Mouse (Mus musculus) thymus, postnatal 4 days (tissue): ENCODE results near the gene Retn.

ENCODE experiments used
- DNase-seq: peaks from one replicate; pipeline ENCODE4 v3.0.0; 2021

Retn gene

GRCm38 (mm10) chr8:3664405-3664804 is 8.8 kb downstream of the Retn start:
- no peak for DNase-seq

GRCm38 (mm10) chr8:3665507-3665906 is 9.9 kb downstream of the Retn start, which contains the start of gene Mcemp1:
Gene Mcemp1 (plus strand): TSS chr8:3665754.
- DNase-seq, result no peak

GRCm38 (mm10) chr8:3670388-3670787 is 14.8 kb downstream of the Retn start:
- DNase-seq, result no peak

DNA sequence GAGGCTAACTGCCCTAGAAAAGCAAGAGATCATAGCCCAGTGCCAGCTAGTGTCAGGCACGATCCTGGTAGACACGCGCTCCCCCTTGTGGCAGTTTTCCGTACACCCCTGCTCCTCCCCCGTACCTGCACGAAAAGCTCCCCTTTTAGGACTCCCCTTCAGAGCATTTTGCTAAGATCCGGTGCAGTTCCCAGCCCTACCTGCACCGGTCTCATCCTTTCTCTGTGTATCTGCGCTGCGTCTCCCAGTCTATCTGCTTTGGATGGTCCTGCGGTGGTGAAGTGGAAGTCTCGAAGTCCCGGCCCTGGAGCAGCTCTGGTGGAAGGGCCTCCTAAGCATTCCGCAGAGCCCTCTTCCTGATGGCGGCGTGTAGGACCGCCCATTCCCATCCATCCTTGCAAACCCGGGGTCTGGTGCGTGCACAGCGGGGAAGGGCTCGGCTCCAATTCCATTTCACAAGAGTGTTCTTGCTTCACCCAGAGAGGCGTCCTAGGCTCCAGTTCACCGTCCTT is 16.5 kb downstream of the Retn start, which contains the start of gene Fcor:
TSS of gene Fcor (minus strand) at position 383 of the 512 bp plus-strand sequence.
- DNase-seq, result peak; percentile 96

GRCm38 (mm10) chr8:3674671-3675070 is 19.1 kb downstream of the Retn start:
- DNase-seq, result no peak

- peak; percentile 96 for DNase-seq
These were observed 20.8 kb downstream of the Retn start, which contains the start of gene Trappc5 for GRCm38 (mm10) chr8:3676131-3676992. Gene Trappc5 (plus strand): TSS chr8:3676299.

DNA sequence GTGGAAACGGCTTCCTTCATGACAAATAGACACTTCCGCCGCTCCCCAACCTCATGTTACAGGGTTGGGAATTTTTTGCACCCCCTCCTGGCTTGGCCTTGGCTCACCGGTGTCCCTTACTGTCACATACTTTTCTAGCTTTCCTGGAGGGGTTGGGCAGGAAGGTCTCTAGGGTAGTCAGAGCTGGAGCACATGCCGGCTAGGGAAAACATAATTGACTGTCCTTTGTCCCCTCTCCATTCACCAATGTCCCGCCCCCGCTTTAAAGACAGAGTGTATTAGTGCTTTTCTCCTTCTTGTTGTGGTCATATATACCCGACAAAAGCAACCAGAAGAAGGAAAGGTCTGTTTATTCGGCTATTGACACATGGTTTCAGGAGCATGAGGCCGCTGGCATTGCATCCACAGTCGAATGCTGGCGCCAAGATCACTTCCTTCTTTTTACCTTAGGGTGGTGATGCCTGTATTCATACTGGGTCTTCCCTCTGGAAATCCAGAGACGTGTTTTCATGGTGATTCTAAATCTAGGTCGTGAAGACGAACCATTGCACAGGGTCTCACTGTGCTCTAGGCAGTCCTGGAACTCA is 21.5 kb downstream of the Retn start:
- DNase-seq, result peak; percentile 17

GRCm38 (mm10) chr8:3678831-3679230 is 23.3 kb downstream of the Retn start:
- no peak for DNase-seq

- DNase-seq, result no peak
These were observed 23.7 kb downstream of the Retn start for GRCm38 (mm10) chr8:3679236-3679635.

GRCm38 (mm10) chr8:3679656-3680055 is 24.1 kb downstream of the Retn start:
- no peak for DNase-seq

GRCm38 (mm10) chr8:3682435-3682834 is 26.9 kb downstream of the Retn start:
- no peak for DNase-seq

DNA sequence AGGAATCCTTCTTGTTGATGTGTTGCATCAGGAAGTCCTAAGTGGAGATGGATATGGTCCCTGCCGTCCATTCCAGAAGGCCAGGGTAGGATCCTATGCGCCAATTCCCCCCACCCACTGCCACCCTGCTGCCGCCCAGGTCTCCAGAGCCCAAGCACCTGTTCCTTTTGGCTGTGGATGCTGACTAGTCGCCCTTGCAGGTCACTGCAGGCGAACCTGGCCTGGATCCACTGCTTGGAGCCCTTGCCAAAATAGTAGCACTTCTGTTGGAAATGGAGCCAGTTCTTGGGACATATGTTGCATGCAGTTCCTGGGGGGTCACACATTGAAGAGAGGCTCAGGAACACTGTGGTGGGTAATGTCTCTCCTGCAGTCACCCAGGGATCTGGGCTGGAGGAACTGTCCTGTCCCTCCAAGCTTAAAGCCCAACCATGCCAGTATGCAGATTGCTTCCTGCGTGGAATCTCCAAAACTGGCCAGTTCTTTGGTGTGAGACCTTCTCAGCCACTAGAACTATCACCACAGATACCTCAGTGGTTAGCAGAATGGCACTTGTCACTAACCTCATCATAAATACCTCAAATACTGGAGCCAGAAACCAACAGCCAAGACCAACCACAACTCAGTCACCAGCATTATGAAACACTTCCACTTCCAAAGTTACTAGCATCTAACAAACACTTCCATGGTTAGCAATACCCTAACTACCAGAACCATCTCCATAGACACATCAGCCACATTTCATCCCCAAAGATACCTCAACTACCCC is 28.0 kb downstream of the Retn start:
- no peak for DNase-seq

DNA sequence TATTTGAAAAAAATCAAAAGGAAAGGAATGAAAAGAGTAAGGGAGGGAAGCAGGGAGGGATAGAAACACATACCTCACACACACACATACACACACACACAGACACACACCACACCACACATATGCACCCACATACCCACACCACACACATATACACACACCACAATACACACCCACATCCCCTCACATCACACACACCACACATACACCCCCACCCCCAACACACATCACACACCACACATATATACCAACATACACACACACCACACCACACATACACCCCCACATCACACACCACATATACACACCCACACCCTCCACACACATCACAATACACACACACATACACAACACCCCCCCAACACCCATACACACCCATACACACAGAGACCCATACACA is 29.0 kb downstream of the Retn start:
- DNase-seq, result no peak

DNA sequence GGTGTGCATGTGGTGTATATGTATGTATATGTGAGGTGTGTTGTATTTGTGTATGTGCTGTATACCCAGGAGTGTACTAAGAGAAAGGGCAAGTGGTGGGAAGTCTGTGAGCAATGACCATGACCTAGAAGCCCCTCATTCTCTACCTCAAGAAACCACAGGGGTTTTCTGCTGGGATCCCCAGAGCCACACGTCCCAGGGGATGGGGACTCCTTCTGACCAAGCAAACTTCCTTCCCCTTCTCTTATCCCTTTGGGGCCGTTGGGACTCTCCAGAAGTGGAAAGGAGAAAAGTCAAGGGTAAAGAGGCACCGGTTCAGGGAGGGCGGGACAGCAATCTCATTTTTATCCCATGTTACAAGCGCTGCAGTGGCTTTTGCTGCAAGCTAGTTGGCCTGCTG is 29.9 kb downstream of the Retn start:
- DNase-seq, result no peak

GRCm38 (mm10) chr8:3687537-3687936 is 32.0 kb downstream of the Retn start:
- DNase-seq, result no peak

DNA sequence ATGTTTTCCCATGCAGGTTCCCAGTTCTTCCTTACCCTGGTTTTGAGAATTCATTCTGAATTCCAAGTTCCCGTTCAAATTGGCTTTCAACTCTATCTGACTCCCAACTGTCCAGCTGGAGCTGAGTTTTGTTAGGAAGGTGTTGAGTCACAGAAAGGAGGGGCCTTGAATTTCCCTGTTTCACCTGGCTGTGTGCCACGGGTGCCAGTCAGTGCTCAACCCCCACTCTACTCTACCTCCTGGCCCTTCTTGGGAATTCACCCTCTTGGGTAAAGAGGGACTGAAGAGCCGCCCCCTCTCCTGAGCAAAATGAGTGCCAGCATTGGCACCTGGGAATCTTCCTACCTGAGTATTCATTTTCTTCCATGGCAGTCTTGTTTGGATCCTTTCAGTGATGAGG is 35.2 kb downstream of the Retn start:
- DNase-seq, result no peak

DNA sequence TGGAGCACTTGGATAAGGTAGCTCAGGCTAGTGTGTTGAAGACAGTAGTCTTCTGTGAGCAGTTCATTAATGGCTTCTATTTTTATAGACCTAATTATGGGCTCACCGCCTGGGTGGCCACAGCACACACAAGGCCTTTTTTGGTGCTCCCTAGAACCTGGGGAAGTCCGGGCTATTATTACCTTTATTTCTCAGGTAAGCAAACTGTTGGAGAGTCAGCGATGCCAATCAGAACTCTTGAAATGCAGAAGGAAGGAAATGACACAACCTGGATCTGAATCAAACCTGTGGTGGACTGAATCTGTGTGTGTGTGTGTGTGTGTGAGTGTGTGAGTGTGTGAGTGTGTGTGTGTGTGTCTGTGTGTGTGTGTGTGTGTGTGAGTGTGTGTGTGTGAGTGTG is 38.6 kb downstream of the Retn start, which contains the start of gene Fcer2a:
TSS of gene Fcer2a (minus strand) at position 55 of the 400 bp plus-strand sequence.
- DNase-seq, result no peak

GRCm38 (mm10) chr8:3701491-3701890 is 45.9 kb downstream of the Retn start:
- peak; percentile 43 for DNase-seq

DNA sequence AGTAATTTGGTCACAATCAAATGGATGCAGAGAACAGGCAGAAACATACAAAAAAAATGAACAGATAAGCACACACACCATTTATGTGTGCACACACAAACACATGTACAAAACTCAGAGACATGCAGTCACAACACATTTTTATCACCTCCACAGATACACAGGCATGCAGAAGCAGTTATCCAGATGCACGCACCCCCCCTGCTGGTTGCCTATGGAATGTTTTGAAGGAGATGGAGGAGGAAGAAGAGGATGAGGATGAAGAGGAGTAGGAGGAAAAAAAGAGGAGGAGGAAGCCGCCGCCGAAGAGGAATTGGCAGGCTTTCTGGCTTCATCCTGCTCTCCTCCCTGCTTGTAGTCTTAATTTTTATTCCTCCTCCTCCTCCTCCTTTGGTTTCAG is 50.1 kb downstream of the Retn start:
- peak; percentile 57 for DNase-seq

DNA sequence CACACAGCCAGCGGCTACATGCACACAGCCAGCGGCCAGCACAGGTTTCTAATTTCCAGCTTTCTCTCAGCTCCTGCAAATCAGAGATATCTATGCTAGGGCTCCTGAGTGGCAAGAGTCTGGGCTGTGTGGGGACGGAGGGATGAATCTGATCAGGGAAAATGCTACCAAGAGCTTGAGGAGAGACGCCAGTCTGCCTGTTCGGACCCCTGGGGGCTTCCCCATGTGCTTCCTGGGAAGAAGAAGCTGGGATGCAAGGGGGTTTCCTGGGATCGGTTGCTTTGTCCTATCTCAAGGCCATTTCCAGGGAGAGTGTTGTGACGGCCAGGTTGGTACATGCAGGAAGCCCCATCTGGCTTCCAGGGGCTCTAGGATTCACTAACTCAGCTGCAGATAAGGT is 52.0 kb downstream of the Retn start:
- DNase-seq, result no peak
